ENCODE assay signal across 10 mouse cellular contexts in genomic region chr11:67428196-67428595, GRCm38 (mm10). TPM values are rescaled to one million over a fixed set of nuclear protein-coding genes. Genes with fewer than 3 reads are reported as not detected.
DNase-seq lines count a peak whose midpoint lies in the region; ATAC-seq and TF ChIP-seq lines count a peak whose summit lies in the region.
"Had no signal": no experiment of that assay in that cellular context is flagged by ENCODE, and none has a peak within 500 bp of the region (broad histone marks: within the 10 kb centered on the region; RNA-seq: fewer than 3 reads in every experiment).

No protein-coding gene starts in this region.

- no peaks in the 10 kb centered on the region for H3K79me2 ChIP-seq in CH12.LX (replicated peaks; ENCODE audit: control insufficient read depth, extremely low read depth, insufficient read depth, poor library complexity, severe bottlenecking)

- no peaks in the 10 kb centered on the region for H3K4me1 ChIP-seq in hindbrain, embryonic 11.5 days (replicated peaks; ENCODE audit: control insufficient read depth, insufficient read depth, low read length)
- H3K4me1 ChIP-seq in hindbrain, embryonic 16.5 days (ENCODE audit: control insufficient read depth, insufficient read depth, low read depth, low read length) = peaks cover 6% of the 10 kb centered on the region
- H3K4me1 ChIP-seq in CH12.LX (ENCODE audit: control insufficient read depth in 1 of 2, insufficient read depth in 2 of 2) = peaks cover 2 to 45% of the 10 kb centered on the region in 2 experiments; a peak in 2 of 4 replicates
- H3K4me1 ChIP-seq in embryonic facial prominence, embryonic 11.5 days (ENCODE audit: control insufficient read depth, insufficient read depth, low read length) = no peaks in the 10 kb centered on the region
- H3K4me1 ChIP-seq: stomach, embryonic 15.5 days had no signal

- in situ Hi-C loops in CH12.LX (cut with MboI; ENCODE audit: low pct_ligation_motif_present, low pct_unique_long_range_greater_than_20kb, low sequenced_read_pairs) = loop anchor here (5.0 kb wide), 1 partner anchor 214 kb away; no protein-coding TSS in a partner anchor

- no peaks in the 10 kb centered on the region for H3K9me3 ChIP-seq in hindbrain, embryonic 11.5 days (ENCODE audit: control insufficient read depth, low read length)
- H3K9me3 ChIP-seq in hindbrain, embryonic 16.5 days (ENCODE audit: control insufficient read depth, low read length) = no peaks in the 10 kb centered on the region
- no peaks in the 10 kb centered on the region for H3K9me3 ChIP-seq in CH12.LX (replicated peaks; ENCODE audit: low read length)
- no peaks in the 10 kb centered on the region for H3K9me3 ChIP-seq in embryonic facial prominence, embryonic 11.5 days (replicated peaks; ENCODE audit: control insufficient read depth, low read length)
- H3K9me3 ChIP-seq: limb, embryonic 13.5 days; stomach, embryonic 15.5 days had no signal

- TF ChIP-seq POLR2A in CH12.LX (IDR thresholded peaks at IDR 0.05; ENCODE audit: low read depth, low read length) = no peak

- ATAC-seq in hindbrain, embryonic 11.5 days (ENCODE audit: low FRiP score) = no peak
- no peak for ATAC-seq in hindbrain, embryonic 16.5 days
- no peak for ATAC-seq in embryonic facial prominence, embryonic 11.5 days (replicated peaks; ENCODE audit: insufficient number of reproducible peaks, low FRiP score, low TSS enrichment, low read depth)
- 0 out of 2 replicates have a peak, but pooled peaks have one; percentile 31 for ATAC-seq in monocyte, adult 5-6 weeks (replicated peaks; ENCODE audit: insufficient number of reproducible peaks, low FRiP score, low TSS enrichment, poor library complexity, severe bottlenecking)
- ATAC-seq in erythroblast, adult 5-6 weeks (replicated peaks; ENCODE audit: low FRiP score, poor library complexity, severe bottlenecking) = no peak

- no peak for TF ChIP-seq EP300 in CH12.LX (IDR thresholded peaks at IDR 0.05; ENCODE audit: low read length)

- no peaks in the 10 kb centered on the region for H3K36me3 ChIP-seq in hindbrain, embryonic 11.5 days (ENCODE audit: control insufficient read depth, insufficient read depth, low read length)
- no peaks in the 10 kb centered on the region for H3K36me3 ChIP-seq in hindbrain, embryonic 16.5 days (ENCODE audit: control insufficient read depth, insufficient read depth, low read length)
- H3K36me3 ChIP-seq in CH12.LX (replicated peaks in 1 of 2; ENCODE audit: control insufficient read depth in 1 of 2, insufficient read depth in 1 of 2, low read length in 1 of 2) = no peaks in the 10 kb centered on the region
- no peaks in the 10 kb centered on the region for H3K36me3 ChIP-seq in embryonic facial prominence, embryonic 11.5 days (replicated peaks; ENCODE audit: control insufficient read depth, insufficient read depth, low read depth, low read length)
- H3K36me3 ChIP-seq: limb, embryonic 13.5 days; stomach, embryonic 15.5 days had no signal

- H3K9ac ChIP-seq in hindbrain, embryonic 11.5 days (ENCODE audit: low read depth, low read length) = no peak overlapping the region
- H3K9ac ChIP-seq in hindbrain, embryonic 16.5 days (ENCODE audit: low read depth, low read length) = no peak overlapping the region
- H3K9ac ChIP-seq in CH12.LX (ENCODE audit: insufficient read depth, low read depth) = no peak overlapping the region
- no peak overlapping the region for H3K9ac ChIP-seq in embryonic facial prominence, embryonic 11.5 days (replicated peaks; ENCODE audit: low read length)
- H3K9ac ChIP-seq: limb, embryonic 13.5 days; stomach, embryonic 15.5 days had no signal

- peak; percentile 58 for DNase-seq in hindbrain, embryonic 11.5 days (ENCODE audit: low spot score)
- peak; percentile 75 for DNase-seq in CH12.LX (ENCODE audit: extremely low read depth)
- DNase-seq in adrenal gland, postnatal 14 days = peak; percentile 69
- DNase-seq in embryonic facial prominence, embryonic 11.5 days (ENCODE audit: low spot score) = peak; percentile 49
- DNase-seq in layer of hippocampus, adult 18-20 months (ENCODE audit: low spot score in 2 of 2) = peak; percentile 14 to 63

- 38% methylated on average over 3 of the region's 3 CpGs for WGBS in hindbrain, embryonic 11.5 days
- 42% methylated on average over 3 of the region's 3 CpGs for WGBS in hindbrain, embryonic 16.5 days
- 29% methylated on average over 3 of the region's 3 CpGs for WGBS in embryonic facial prominence, embryonic 11.5 days

- TF ChIP-seq RAD21 in CH12.LX (IDR thresholded peaks at IDR 0.05; ENCODE audit: low read depth, low read length) = peak; percentile 93

- no peaks in the 10 kb centered on the region for H3K27me3 ChIP-seq in hindbrain, embryonic 11.5 days (ENCODE audit: control insufficient read depth, insufficient read depth, low read length)
- H3K27me3 ChIP-seq in hindbrain, embryonic 16.5 days (replicated peaks; ENCODE audit: control insufficient read depth, insufficient read depth, low read length) = no peaks in the 10 kb centered on the region
- H3K27me3 ChIP-seq in CH12.LX (replicated peaks) = no peaks in the 10 kb centered on the region
- H3K27me3 ChIP-seq in embryonic facial prominence, embryonic 11.5 days (ENCODE audit: control insufficient read depth, insufficient read depth, low read length) = no peaks in the 10 kb centered on the region
- H3K27me3 ChIP-seq: stomach, embryonic 15.5 days had no signal

- H3K4me3 ChIP-seq in hindbrain, embryonic 11.5 days (ENCODE audit: low read depth, low read length) = no peak overlapping the region
- H3K4me3 ChIP-seq in hindbrain, embryonic 16.5 days (ENCODE audit: low read length) = no peak overlapping the region
- H3K4me3 ChIP-seq in CH12.LX (replicated peaks in 1 of 3; ENCODE audit: low read depth in 2 of 3, low read length in 2 of 3, poor library complexity in 1 of 3) = no peak overlapping the region
- H3K4me3 ChIP-seq in embryonic facial prominence, embryonic 11.5 days (ENCODE audit: low read depth, low read length) = no peak overlapping the region
- H3K4me3 ChIP-seq: limb, embryonic 13.5 days; stomach, embryonic 15.5 days had no signal

- no peak overlapping the region for H3K27ac ChIP-seq in hindbrain, embryonic 11.5 days (ENCODE audit: low read depth, low read length)
- H3K27ac ChIP-seq in hindbrain, embryonic 16.5 days (ENCODE audit: low read depth, low read length) = no peak overlapping the region
- H3K27ac ChIP-seq in CH12.LX (ENCODE audit: insufficient read depth, low read depth) = no peak overlapping the region
- no peak overlapping the region for H3K27ac ChIP-seq in embryonic facial prominence, embryonic 11.5 days (replicated peaks; ENCODE audit: low read depth, low read length)
- H3K27ac ChIP-seq: limb, embryonic 13.5 days; stomach, embryonic 15.5 days had no signal

- peak; percentile 74 to 95 for TF ChIP-seq CTCF in CH12.LX (conservative IDR thresholded peaks at IDR 0.05 in 1 of 2, IDR thresholded peaks at IDR 0.05 in 1 of 2; ENCODE audit: low read depth in 2 of 2, low read length in 2 of 2)

- dilution Hi-C loops in CH12.LX (cut with MboI; ENCODE audit: extremely low pct_ligation_motif_present, extremely low pct_unique_long_range_greater_than_20kb, low sequenced_read_pairs) = no loop called here

- H3K4me2 ChIP-seq in hindbrain, embryonic 11.5 days (replicated peaks; ENCODE audit: low read depth, low read length) = no peak overlapping the region
- no peak overlapping the region for H3K4me2 ChIP-seq in hindbrain, embryonic 16.5 days (ENCODE audit: low read length)
- no peak overlapping the region for H3K4me2 ChIP-seq in CH12.LX (ENCODE audit: insufficient read depth, low read depth, poor library complexity, severe bottlenecking)
- no peak overlapping the region for H3K4me2 ChIP-seq in embryonic facial prominence, embryonic 11.5 days (ENCODE audit: low read depth, low read length)
- H3K4me2 ChIP-seq: limb, embryonic 13.5 days; stomach, embryonic 15.5 days had no signal

TF ChIP-seq in CH12.LX, 34 proteins besides CTCF, POLR2A, EP300 and RAD21:
- TF ChIP-seq MAFK (IDR thresholded peaks at IDR 0.05; ENCODE audit: insufficient replicate concordance, low read length) (no peak), UBTF (IDR thresholded peaks at IDR 0.05; ENCODE audit: low read depth, low read length) (no peak), MAZ (IDR thresholded peaks at IDR 0.05; ENCODE audit: low read depth, low read length) (peak; percentile 84), SMC3 (IDR thresholded peaks at IDR 0.05; ENCODE audit: low read depth, low read length) (peak; percentile 98), MEF2A (IDR thresholded peaks at IDR 0.05; ENCODE audit: borderline replicate concordance, low read depth, low read length) (no peak), KAT2A (IDR thresholded peaks at IDR 0.05; ENCODE audit: insufficient replicate concordance, low read length) (no peak), ZKSCAN1 (IDR thresholded peaks at IDR 0.05; ENCODE audit: borderline replicate concordance, low read depth, low read length) (no peak), NELFE (IDR thresholded peaks at IDR 0.05; ENCODE audit: low read depth, low read length) (no peak), SIN3A (IDR thresholded peaks at IDR 0.05; ENCODE audit: low read length) (no peak), TBP (conservative IDR thresholded peaks at IDR 0.05; ENCODE audit: low read depth, low read length) (no peak), IRF4 (IDR thresholded peaks at IDR 0.05; ENCODE audit: low read depth, low read length) (no peak), ZC3H11A (IDR thresholded peaks at IDR 0.05; ENCODE audit: low read depth, low read length) (peak; percentile 81), POLR2AphosphoS2 (IDR thresholded peaks at IDR 0.05; ENCODE audit: low read depth, low read length) (no peak), ZMIZ1 (IDR thresholded peaks at IDR 0.05; ENCODE audit: low read depth, low read length) (no peak), CHD2 (IDR thresholded peaks at IDR 0.05; ENCODE audit: low read length) (no peak)

RNA-seq across cellular contexts. Expression of gene Gas7, which starts 27.0 kb away (rescaled TPM):
- 2.6 and 4.2 TPM in 2 replicates for polyA plus RNA-seq in hindbrain, embryonic 11.5 days (2014; fragmentation: Nextera tagmentation; extraction: Ambion mirVana)
- 31.0 and 34.8 TPM in 2 replicates for polyA plus RNA-seq in hindbrain, embryonic 16.5 days (2015; fragmentation: Nextera tagmentation; extraction: Ambion mirVana)
- total RNA-seq in CH12.LX (2012; rRNA removed) = 7.0 and 7.4 TPM in 2 replicates
- 5.9 and 7.0 TPM in 2 replicates for total RNA-seq in CH12.LX (2014; rRNA removed)
- polyA plus RNA-seq in CH12.LX (2012; ENCODE audit: insufficient read length, low read depth) = 20.8 and 21.7 TPM in 2 replicates
- 23.3 and 28.8 TPM in 2 replicates for total RNA-seq in adrenal gland, postnatal 14 days (2021)
- 3.3 and 4.1 TPM in 2 replicates for polyA plus RNA-seq in embryonic facial prominence, embryonic 11.5 days (2014; fragmentation: Nextera tagmentation; extraction: Ambion mirVana)
- total RNA-seq in layer of hippocampus, adult 18-20 months (2021) = 100 to 1,000 TPM; 457 to 462 TPM
- 12.4 to 34.6 TPM (median 19.5 TPM) in 3 replicates for total RNA-seq in monocyte, adult 5-6 weeks (2017)
- 7.5 and 8.6 TPM in 2 replicates for total RNA-seq in erythroblast, adult 5-6 weeks (2015; ENCODE audit: low replicate concordance)
- 4.5 and 5.5 TPM in 2 replicates for total RNA-seq in erythroblast, adult 5-6 weeks (2017; ENCODE audit: low replicate concordance)

Comparison
In these comparisons a context has a peak if more than half of its experiments do, and no peak if none do; other contexts are left out.
1. RNA of gene Gas7, which starts 27.0 kb away (total RNA-seq): 457 to 462 TPM in layer of hippocampus, adult 18-20 months; 23.3 to 28.8 TPM in adrenal gland, postnatal 14 days, 12.4 to 34.6 TPM in monocyte, adult 5-6 weeks, 4.5 to 8.6 TPM in erythroblast, adult 5-6 weeks and 5.9 to 7.4 TPM in CH12.LX; every median in the first group is over 10 times any median in the second.
2. Peak in every context shown above with its lines, with median percentiles within 50 percentile points of each other: DNase-seq.